Mouse (Mus musculus): ENCODE data around the gene Cib3.

Gene Cib3

GRCm38 (mm10) chr8:72210710-72211109, 1.9 kb downstream of the Cib3 start:
- no peak for DNase-seq (ENCODE audit: low spot score)

- DNase-seq (ENCODE audit: low spot score), result no peak
Measured at GRCm38 (mm10) chr8:72210222-72210621, 2.4 kb downstream of the Cib3 start.

- no peak for DNase-seq (ENCODE audit: low spot score)
Measured at GRCm38 (mm10) chr8:72208582-72208981, 4.1 kb downstream of the Cib3 start.

GRCm38 (mm10) chr8:72197997-72198396, 14.6 kb downstream of the Cib3 start:
- no peak for DNase-seq (ENCODE audit: low spot score)

- no peak for DNase-seq (ENCODE audit: low spot score)
Measured at GRCm38 (mm10) chr8:72192065-72192464, 20.6 kb downstream of the Cib3 start.

GRCm38 (mm10) chr8:72190215-72190539, 22.5 kb downstream of the Cib3 start:
- no peak for DNase-seq (ENCODE audit: low spot score)

- no peak for DNase-seq (ENCODE audit: low spot score)
Measured at GRCm38 (mm10) chr8:72189417-72190214, 23.0 kb downstream of the Cib3 start, which contains the start of gene Hsh2d. TSS of gene Hsh2d (plus strand) at chr8:72189638.

- DNase-seq (ENCODE audit: low spot score), result no peak
Measured at GRCm38 (mm10) chr8:72187793-72188331, 24.8 kb downstream of the Cib3 start.

GRCm38 (mm10) chr8:72183554-72184202, 29.0 kb downstream of the Cib3 start:
- no peak for DNase-seq (ENCODE audit: low spot score)

- DNase-seq (ENCODE audit: low spot score), result peak; percentile 60
Measured at GRCm38 (mm10) chr8:72177346-72177925, 35.2 kb downstream of the Cib3 start.

GRCm38 (mm10) chr8:72169681-72170249, 42.9 kb downstream of the Cib3 start:
- DNase-seq (ENCODE audit: low spot score), result no peak

- no peak for DNase-seq (ENCODE audit: low spot score)
Measured at GRCm38 (mm10) chr8:72169098-72169668, 43.5 kb downstream of the Cib3 start.

- DNase-seq (ENCODE audit: low spot score), result no peak
Measured at GRCm38 (mm10) chr8:72162821-72163220, 49.8 kb downstream of the Cib3 start.

- peak; percentile 99 for DNase-seq (ENCODE audit: low spot score)
Measured at GRCm38 (mm10) chr8:72160707-72161697, 51.6 kb downstream of the Cib3 start, which contains the start of gene Rab8a. TSS of gene Rab8a (plus strand) at chr8:72161200.

GRCm38 (mm10) chr8:72160007-72160406, 52.6 kb downstream of the Cib3 start:
- DNase-seq (ENCODE audit: low spot score), result no peak

GRCm38 (mm10) chr8:72158726-72159125, 53.9 kb downstream of the Cib3 start:
- no peak for DNase-seq (ENCODE audit: low spot score)

GRCm38 (mm10) chr8:72158096-72158495, 54.5 kb downstream of the Cib3 start:
- no peak for DNase-seq (ENCODE audit: low spot score)
